Mouse (Mus musculus): ENCODE measurements around the gene Grk5.
"Not testable (repeated sequence)": the region's sequence is repeated elsewhere in the genome, so short reads cannot be mapped to it uniquely, and the experiment has no call there.

Gene Grk5

GRCm38 (mm10) chr19:60889714-60890315 lies at the start of gene Grk5:
Gene Grk5, plus strand, starts transcription at chr19:60889749.
- DNase-seq, result peak; percentile 97 to 98

DNA sequence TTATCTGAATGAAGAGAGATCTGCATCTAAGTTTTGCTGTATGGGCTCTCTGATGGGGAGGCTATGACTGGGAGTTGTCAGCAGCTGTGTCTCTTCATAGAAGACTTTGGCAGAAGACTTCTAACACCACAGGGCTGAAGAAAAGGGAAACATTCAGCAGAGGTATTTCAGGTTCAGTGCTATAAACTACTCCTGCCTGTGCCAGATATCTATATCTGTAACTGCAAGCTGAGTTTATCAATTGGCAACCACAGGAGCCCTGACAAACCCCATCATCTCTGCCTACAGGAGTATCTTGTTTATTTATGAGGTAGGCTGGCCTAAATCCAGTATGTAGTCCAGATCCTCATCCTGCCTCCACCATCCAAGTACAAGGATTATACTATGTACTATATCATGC lies 46.2 kb upstream of the Grk5 start:
- no peak for DNase-seq

DNA sequence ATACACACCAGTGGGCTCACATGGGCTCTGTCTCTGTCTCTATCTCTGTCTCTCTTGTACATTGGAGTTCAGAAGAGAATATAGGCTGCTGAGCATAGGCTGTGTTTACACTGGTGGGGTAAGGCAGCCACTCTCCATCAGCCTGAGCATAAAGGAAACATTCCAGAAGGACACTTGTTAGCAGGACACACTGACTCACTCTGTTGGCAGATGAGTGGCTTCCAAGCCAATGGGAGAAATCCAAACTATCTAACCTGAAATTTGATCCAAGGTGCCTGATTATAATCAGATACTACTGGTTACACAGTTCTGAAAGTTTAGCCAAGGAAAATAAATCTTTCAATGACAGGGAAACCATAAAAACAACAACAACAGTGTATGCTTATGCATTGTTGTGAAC lies 43.8 kb upstream of the Grk5 start:
- DNase-seq, result no peak

- DNase-seq, result peak; percentile 88 to 95
These were observed 28.5 kb upstream of the Grk5 start, which contains the start of gene Sfxn4 for GRCm38 (mm10) chr19:60860868-60861700. Gene Sfxn4, minus strand, starts transcription at chr19:60861479.

DNA sequence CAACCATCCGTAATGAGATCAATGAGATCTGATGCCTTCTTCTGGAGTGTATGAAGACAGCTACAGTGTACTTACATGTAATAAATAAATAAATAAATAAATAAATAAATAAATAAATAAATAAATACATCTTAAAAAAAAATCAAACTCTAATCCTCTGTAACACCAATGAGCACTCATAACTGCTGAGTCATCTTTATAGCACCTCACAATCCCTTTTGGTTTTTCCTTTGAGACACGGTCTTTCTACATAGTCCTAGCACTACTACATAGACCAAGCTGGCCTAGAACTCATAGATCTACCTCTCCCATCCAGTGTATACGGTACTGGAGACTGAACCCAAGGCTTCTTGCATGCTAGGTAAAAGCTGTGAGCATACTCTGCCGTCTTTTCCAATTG lies 23.4 kb upstream of the Grk5 start:
- DNase-seq, result not testable (repeated sequence)

DNA sequence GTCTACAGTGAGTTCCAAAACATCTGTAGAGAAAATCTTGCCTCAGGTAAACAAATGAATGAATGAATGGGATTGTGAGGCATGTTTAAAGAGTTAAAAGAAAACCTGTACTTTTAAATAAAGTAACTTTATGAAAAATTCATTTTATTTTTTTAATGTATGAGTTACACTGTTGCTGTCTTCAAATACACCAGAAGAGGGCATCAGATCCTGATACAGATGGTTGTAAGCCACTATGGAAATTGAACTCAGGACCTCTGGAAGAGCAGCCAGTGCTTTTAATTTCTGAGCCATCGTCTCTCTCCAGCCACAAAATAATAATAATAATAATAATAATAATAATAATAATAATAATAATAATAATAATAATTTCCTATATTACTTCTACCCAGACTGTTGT lies 19.1 kb upstream of the Grk5 start:
- no peak for DNase-seq

DNA sequence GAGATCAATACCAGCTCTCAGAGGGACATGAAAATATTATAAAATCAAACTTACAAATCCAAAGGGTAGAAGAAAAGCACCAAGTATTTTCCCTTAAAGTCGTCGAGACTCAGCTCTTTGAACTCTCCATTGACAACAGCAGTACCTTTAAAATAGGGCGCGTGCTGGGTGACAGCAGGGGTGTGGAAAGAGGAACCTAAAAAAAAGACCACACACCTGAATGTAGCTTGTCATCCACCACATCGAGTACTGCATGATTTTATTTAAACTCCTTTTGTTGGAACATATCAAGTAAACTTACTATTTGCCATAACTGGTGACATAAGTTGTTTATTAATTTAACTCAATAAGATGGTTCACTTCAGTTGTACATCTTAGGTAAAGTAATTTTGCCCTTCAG lies 18.2 kb upstream of the Grk5 start:
- DNase-seq, result no peak

- DNase-seq, result no peak
These were observed 17.3 kb upstream of the Grk5 start for GRCm38 (mm10) chr19:60872272-60872671.

GRCm38 (mm10) chr19:60873501-60873900 lies 16.0 kb upstream of the Grk5 start:
- peak; percentile 18 to 23 for DNase-seq

DNA sequence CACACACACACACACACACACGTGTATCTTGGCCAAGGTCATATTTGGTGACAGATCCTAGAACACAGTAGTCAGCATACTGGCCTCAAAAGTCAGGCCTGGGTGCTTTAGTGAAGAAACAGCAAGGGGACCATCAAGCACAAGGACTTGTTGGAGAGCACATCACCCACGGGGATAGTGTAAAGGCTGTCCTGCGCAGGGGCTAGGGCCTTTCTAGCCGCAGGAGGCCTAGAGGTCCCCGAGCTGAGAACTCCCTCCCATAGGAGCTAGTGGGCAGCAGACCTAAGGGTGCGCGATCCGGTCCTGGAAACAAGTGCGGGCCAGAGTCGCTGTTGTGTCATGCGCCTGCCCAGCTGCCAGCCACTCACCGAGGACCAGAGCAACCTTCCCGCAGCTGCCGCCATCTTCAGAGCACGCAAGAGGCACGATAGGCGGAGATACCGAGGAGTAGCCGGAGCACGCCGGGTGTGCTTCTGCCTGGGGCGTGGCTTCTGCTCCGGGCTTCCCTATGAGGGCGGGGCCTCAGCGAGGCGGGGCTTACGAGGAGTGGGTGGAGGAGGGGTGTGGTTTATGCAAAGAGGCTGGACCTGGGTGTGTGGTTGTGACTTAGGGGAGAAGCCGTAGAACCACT lies 15.4 kb upstream of the Grk5 start, which contains the start of gene Prdx3:
TSS of gene Prdx3 (minus strand) at position 493 of the 631 bp plus-strand sequence.
- DNase-seq, result peak; percentile 95 to 97

DNA sequence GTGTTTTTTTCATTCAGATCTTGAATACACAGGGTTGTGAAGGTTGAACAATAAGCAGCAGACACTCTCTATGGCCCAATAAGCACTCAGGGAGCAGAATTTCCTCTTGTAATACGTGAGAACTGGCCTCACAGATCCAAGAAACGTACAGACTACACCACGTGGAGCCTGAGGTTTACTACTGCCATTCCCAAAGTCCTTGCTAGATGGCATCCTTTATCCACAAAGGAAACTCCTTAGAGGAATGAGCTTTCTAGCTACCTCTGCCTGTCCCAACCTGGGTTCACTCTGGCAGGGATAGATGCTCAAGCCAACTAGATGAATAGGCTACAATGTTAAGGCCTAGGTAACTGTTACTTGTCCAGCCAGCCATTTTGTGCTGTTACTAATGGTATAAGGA lies 6.4 kb upstream of the Grk5 start:
- peak; percentile 42 to 47 for DNase-seq

- DNase-seq, result no peak
These were observed 1.9 kb upstream of the Grk5 start for GRCm38 (mm10) chr19:60887637-60888036.

GRCm38 (mm10) chr19:60889101-60889713 lies 342 bp upstream of the Grk5 start:
- peak; percentile 35 to 59 for DNase-seq

DNA sequence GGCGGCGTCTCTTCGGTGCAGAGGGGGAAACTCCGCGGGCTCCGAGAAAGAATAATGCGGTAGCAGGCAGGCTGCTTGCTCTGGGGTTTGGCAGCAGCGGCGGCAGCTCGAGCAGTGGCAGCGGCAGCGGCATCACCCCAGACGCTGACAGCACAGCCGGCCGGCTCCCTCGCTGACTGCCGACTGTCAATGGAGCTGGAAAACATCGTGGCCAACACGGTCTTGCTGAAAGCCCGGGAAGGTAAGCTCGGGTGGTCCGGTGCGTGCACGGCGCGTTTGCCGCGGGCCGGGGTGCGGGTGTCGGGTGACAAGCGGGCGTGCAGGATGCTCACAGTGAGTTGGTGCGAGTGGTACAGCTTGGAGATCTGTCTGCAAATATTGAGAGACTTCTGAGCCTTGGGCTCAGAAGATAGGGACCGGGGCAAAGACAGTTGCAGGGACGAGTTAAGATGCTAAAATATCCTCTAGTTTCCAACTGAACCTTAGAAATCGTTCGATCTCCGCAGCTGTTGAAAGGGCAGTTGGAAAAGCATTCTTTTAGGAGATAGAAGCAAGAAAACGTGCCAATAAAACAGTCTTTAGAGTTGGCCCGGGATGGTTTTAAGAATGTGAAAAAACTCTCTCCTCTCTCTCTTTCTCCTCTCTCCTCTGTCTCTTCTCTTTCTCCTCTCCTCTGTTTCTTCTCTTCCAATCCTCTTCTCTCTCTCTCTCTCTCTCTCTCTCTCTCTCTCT lies 1.0 kb downstream of the Grk5 start:
- peak in 1 of 2 experiments; percentile 76 for DNase-seq

DNA sequence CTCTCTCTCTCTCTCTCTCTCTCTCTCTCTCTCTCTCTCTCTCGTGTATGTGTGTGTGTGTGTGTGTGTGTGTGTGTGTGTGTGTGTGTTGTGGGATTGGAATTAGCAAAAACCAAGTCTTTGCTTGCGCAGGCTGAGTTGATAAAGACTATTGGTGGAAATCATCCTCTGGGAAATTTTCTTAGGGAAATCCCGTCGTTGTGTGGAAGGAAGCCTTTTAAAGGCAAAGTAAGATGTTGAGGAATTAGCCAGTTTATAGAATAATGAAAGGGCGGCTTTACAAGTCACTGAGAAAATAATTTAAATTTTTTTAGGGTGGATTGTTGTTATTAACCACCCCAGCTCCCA lies 1.5 kb downstream of the Grk5 start:
- DNase-seq, result no peak

- DNase-seq, result peak; percentile 78 to 80
These were observed 2.5 kb downstream of the Grk5 start for GRCm38 (mm10) chr19:60891934-60892547.

DNA sequence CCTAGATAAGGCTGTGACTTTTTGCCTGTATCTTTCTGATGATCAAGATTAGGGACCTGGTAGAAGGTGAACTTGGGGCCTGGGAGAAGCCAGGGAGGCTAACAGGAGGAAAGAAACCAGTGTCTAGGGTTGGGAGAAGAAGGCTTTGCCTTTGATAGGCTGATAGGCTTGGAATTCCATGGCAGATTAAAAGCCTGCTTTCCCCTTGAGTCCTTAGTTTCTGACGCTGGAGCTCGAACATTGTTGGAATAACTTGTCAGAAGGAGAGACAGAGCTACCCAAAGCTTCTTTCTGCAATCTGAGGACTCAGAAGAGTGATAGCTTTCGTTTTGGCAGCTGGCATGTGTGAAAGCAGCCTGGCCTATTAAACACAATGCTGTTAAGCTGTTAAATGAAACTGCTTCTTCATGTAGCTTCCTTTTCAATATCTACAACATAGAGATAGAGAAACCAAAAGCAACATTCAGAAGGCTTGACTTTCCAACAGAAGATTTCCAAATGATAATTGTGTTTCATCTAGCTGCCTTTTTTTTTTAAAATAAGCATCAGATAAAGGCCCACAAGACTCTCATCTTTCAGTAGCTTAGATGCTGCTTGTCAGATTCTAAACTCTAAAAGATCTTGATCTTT lies 5.8 kb downstream of the Grk5 start:
- DNase-seq, result no peak

DNA sequence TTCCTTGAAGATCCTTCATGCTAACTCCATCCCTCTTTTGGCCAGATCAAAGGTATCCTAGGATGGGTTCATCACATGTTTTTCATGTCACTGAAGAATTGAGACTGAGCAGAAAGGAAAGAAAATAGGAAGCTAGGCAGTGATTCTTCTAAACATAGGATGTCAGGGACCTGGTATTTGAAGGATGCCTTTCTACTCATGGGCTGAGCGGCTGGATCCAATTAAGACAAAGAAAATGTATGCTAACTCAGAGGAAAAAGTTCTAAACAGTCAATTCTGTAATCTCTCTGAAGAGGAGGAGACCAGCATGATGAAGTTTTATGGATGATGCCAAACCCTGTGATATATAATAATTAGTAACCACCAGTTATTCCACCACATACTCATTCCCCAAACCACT lies 13.6 kb downstream of the Grk5 start:
- no peak for DNase-seq

DNA sequence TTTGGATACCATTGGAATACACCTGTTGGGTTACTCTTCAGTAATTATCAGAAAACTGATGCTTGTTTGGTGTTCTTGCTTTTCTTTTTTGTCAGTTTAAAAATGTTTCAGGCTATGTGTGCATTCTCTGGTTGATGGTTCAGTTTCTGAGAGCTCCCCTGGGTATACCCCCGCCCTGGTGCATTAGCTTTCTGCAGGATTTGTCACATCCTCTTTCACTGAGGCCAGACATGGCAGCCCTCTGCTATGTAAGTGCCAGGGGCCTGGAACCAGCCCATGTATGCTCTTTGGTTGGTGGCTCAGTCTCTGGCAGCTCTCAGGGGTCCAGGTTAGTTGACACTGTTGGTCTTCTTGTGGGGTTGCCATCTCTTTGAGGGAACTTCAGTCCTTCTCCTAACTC lies 14.4 kb downstream of the Grk5 start:
- DNase-seq, result no peak

- no peak for DNase-seq
These were observed 15.9 kb downstream of the Grk5 start for GRCm38 (mm10) chr19:60905477-60905876.

DNA sequence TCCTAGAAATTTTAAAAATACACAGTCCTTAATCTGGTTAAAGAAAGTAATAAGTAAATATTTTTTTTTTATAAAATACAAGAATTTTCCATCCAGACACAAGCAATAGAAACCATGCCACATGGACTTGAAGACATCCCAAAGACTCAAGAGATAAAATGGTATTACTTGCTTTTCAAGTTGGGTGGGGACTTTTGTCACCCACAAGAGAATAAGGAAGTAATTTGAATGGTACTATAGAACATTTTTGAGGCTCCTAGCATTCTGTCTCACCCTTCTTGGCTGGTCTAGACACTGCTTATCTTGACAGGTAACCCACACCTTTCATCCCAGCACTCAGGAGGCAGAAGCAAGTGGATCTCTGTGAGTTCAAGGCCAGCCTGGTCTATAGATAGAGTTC lies 20.8 kb downstream of the Grk5 start:
- no peak for DNase-seq

DNA sequence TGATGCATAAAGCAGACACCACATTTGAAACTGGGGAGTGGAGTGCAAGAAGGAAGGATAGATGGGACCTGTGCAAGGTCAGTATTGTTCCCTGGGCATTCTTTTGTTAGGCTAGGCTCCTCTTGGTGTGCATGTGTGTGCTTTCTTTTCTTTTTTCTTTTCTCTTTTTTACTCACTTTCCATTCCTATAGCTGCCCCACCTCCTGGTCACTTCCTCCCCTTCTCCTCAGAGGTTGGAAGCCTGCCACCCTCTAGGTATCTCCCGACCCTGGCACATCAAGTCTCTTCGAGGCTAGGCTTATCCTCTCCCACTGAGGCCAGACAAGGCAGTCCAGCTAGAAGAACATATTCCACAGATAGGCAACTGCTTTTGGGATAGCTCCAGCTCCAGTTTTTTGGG lies 22.1 kb downstream of the Grk5 start:
- DNase-seq, result peak; percentile 43 to 46

All from cerebellum, adult 18-20 months (tissue).